In the genomic region with DNA sequence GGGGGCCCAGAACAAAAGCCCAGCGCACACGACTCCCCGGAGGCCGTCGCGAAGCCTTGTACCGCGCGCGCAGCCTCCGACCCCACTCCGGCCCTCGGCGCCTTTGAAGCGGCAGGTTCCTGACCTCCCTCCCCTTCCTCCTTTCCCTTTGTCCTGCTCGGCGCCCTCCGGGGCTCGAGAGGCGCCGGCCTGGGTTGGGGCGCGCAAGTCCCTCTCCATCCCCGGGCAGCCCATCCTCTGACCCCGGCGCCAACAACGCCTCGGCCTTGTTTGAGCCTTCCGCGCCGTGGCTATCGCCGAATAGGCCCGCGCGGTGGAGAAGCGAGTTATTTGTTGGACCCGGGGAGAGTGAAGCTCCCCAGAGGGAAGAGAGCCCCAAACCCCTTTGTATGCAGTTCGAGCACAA, we compare ENCODE assay signal across 9 mouse cellular contexts. TPM values are rescaled to one million over a fixed set of nuclear protein-coding genes. Genes with fewer than 3 reads are reported as not detected.
A peak's percentile ranks its signal among the peaks of the same experiment; 100 is the strongest.
DNase-seq lines count a peak whose midpoint lies in the region; ATAC-seq and TF ChIP-seq lines count a peak whose summit lies in the region.
"Had no signal": no experiment of that assay in that cellular context is flagged by ENCODE, and none has a peak within 500 bp of the region (broad histone marks: within the 10 kb centered on the region; RNA-seq: fewer than 3 reads in every experiment).

No protein-coding gene starts in this region.

- under 1% methylated on average over 38 of the region's 39 CpGs for WGBS in heart, adult 2 months

- peak overlapping the region; percentile 75 for H3K4me3 ChIP-seq in heart, adult 2 months
- peak overlapping the region; percentile 84 for H3K4me3 ChIP-seq in myocyte

- H3ac ChIP-seq in myocyte (ENCODE audit: control insufficient read depth, insufficient read length) = peak overlapping the region; percentile 94

- no peak for ATAC-seq in cerebellum, adult (ENCODE audit: insufficient number of reproducible peaks, low FRiP score, low TSS enrichment)
- ATAC-seq in activated CD4-positive, CD25-positive, alpha-beta regulatory T cell, adult 4 months = no peak
- ATAC-seq: Patski had no signal

- no peaks in the 10 kb centered on the region for H3K36me3 ChIP-seq in heart, adult 2 months (ENCODE audit: control insufficient read depth, insufficient read depth, low read length)
- no peaks in the 10 kb centered on the region for H3K36me3 ChIP-seq in myocyte (ENCODE audit: control insufficient read depth, insufficient read depth)

- TF ChIP-seq EP300 in heart, adult 2 months (IDR thresholded peaks at IDR 0.05; ENCODE audit: insufficient read depth, low read depth, low read length) = no peak

- TF ChIP-seq CTCF in heart, adult 2 months (IDR thresholded peaks at IDR 0.05) = no peak

- peak; percentile 22 to 67 for DNase-seq in cerebellum, adult 18-20 months
- peak; percentile 38 for DNase-seq in thymus, postnatal 25 days
- DNase-seq in thymus, postnatal 4 days = no peak
- peak; percentile 74 to 82 for DNase-seq in heart, adult 2 months
- peak; percentile 67 to 77 for DNase-seq in kidney, postnatal 4 days

- peak overlapping the region; percentile 97 for H3K9ac ChIP-seq in heart, adult 2 months (ENCODE audit: low read depth, low read length)

- peak overlapping the region; percentile 100 for H3K4me2 ChIP-seq in myocyte (ENCODE audit: low read depth)

- no peaks in the 10 kb centered on the region; the same call in 1 of the 2 replicates for H3K79me2 ChIP-seq in heart, adult 2 months (replicated peaks; ENCODE audit: control insufficient read depth, insufficient read depth, low read length)
- H3K79me2 ChIP-seq in myocyte (ENCODE audit: control insufficient read depth, insufficient read depth) = peaks cover 62% of the 10 kb centered on the region

- peak overlapping the region; percentile 93 for H3K27ac ChIP-seq in heart, adult 2 months

- no peak for TF ChIP-seq POLR2A in heart, adult 2 months (IDR thresholded peaks at IDR 0.05; ENCODE audit: insufficient read depth, low read depth, low read length)
- no peak for TF ChIP-seq POLR2A in myocyte (IDR thresholded peaks at IDR 0.05; ENCODE audit: insufficient read length, low read depth)

- intact Hi-C loops in heart, adult 2 months (cut with DNase I) = loop anchor here (5.0 kb wide), 1 partner anchor 92 kb away; no protein-coding TSS in a partner anchor

- H3K27me3 ChIP-seq in heart, adult 2 months (ENCODE audit: control insufficient read depth, insufficient read depth, low read length) = no peaks in the 10 kb centered on the region
- no peaks in the 10 kb centered on the region for H3K27me3 ChIP-seq in myocyte (ENCODE audit: control insufficient read depth, insufficient read depth, insufficient read length)
- H3K27me3 ChIP-seq: Patski had no signal

- peaks cover 10% of the 10 kb centered on the region for H3K4me1 ChIP-seq in heart, adult 2 months (ENCODE audit: control insufficient read depth, insufficient read depth, low read length)

TF ChIP-seq in myocyte, 11 proteins besides CTCF, POLR2A, EP300 and RAD21:
- TF ChIP-seq POLR2AphosphoS2 (IDR thresholded peaks at IDR 0.05; ENCODE audit: insufficient read length, low read depth) = peak; percentile 32
- no peak for TF ChIP-seq CEBPB (IDR thresholded peaks at IDR 0.05; ENCODE audit: insufficient read depth, poor library complexity, severe bottlenecking)

RNA-seq across cellular contexts. Expression of gene Bahcc1, which starts 2.0 kb away (rescaled TPM):
- total RNA-seq in heart, adult 2 months (2021) = 1 to 10 TPM; 5.4 to 9.7 TPM
- polyA plus RNA-seq in heart, adult 2 months (2012; rRNA removed) = 5.9 and 6.4 TPM in 2 replicates
- 6.3 TPM for polyA plus RNA-seq in myocyte (2012; fragmentation: generic; extraction: Trizol)
- not detected for polyA plus RNA-seq in activated CD4-positive, CD25-positive, alpha-beta regulatory T cell, adult 4 months (2017; shearing (Covaris generic))
